Mouse (Mus musculus): ENCODE results near the gene Ifi35. TPM values are rescaled to one million over a fixed set of nuclear protein-coding genes. Genes with fewer than 3 reads are reported as not detected.

Ifi35 gene
- polyA plus RNA-seq, 1 experiment = 44.3 TPM

GRCm38 (mm10) chr11:101485509-101486028, 37.4 kb downstream of the Ifi35 start:
- Histone ChIP-seq H3K4me1 (ENCODE audit: control insufficient read depth, insufficient read depth, insufficient read length) (no peaks in the 10 kb centered on the region), H3K36me3 (ENCODE audit: control insufficient read depth, insufficient read depth, low read length) (no peaks in the 10 kb centered on the region), H3K27me3 (ENCODE audit: control insufficient read depth, insufficient read depth, low read length) (no peaks in the 10 kb centered on the region), H3K4me3 (ENCODE audit: extremely low read depth, insufficient read depth, insufficient read length) (no peak overlapping the region), H3K27ac (ENCODE audit: insufficient read depth, low read length) (no peak overlapping the region)
- TF ChIP-seq CTCF (IDR thresholded peaks at IDR 0.05; ENCODE audit: extremely low read depth, insufficient read depth, insufficient read length, insufficient replicate concordance) (no peak), POLR2A (IDR thresholded peaks at IDR 0.05; ENCODE audit: low read depth, low read length) (no peak)
- no peak for DNase-seq (ENCODE audit: low read depth in 1 of 2, low spot score in 2 of 2)
- WGBS = 70% methylated on average over 6 of the region's 6 CpGs

- Histone ChIP-seq H3K4me1 (ENCODE audit: control insufficient read depth, insufficient read depth, insufficient read length) (no peaks in the 10 kb centered on the region), H3K27ac (ENCODE audit: insufficient read depth, low read length) (no peak overlapping the region), H3K4me3 (ENCODE audit: extremely low read depth, insufficient read depth, insufficient read length) (no peak overlapping the region), H3K27me3 (ENCODE audit: control insufficient read depth, insufficient read depth, low read length) (no peaks in the 10 kb centered on the region), H3K36me3 (ENCODE audit: control insufficient read depth, insufficient read depth, low read length) (no peaks in the 10 kb centered on the region)
- TF ChIP-seq POLR2A (IDR thresholded peaks at IDR 0.05; ENCODE audit: low read depth, low read length) = no peak
- TF ChIP-seq CTCF (IDR thresholded peaks at IDR 0.05; ENCODE audit: extremely low read depth, insufficient read depth, insufficient read length, insufficient replicate concordance) = no peak
- 83% methylated on average over 6 of the region's 6 CpGs for WGBS
- no peak for DNase-seq (ENCODE audit: low read depth in 1 of 2, low spot score in 2 of 2)
These were observed 37.9 kb downstream of the Ifi35 start for GRCm38 (mm10) chr11:101486126-101486525.

GRCm38 (mm10) chr11:101506269-101506780, 58.1 kb downstream of the Ifi35 start:
- Histone ChIP-seq H3K27ac (ENCODE audit: insufficient read depth, low read length) (no peak overlapping the region), H3K4me3 (ENCODE audit: extremely low read depth, insufficient read depth, insufficient read length) (no peak overlapping the region), H3K4me1 (ENCODE audit: control insufficient read depth, insufficient read depth, insufficient read length) (no peaks in the 10 kb centered on the region), H3K36me3 (ENCODE audit: control insufficient read depth, insufficient read depth, low read length) (peaks cover 2% of the 10 kb centered on the region; the same call in 1 of the 2 replicates), H3K27me3 (ENCODE audit: control insufficient read depth, insufficient read depth, low read length) (no peaks in the 10 kb centered on the region)
- 93% methylated on average over 5 of the region's 5 CpGs for WGBS
- TF ChIP-seq POLR2A (IDR thresholded peaks at IDR 0.05; ENCODE audit: low read depth, low read length) = no peak
- no peak for TF ChIP-seq CTCF (IDR thresholded peaks at IDR 0.05; ENCODE audit: extremely low read depth, insufficient read depth, insufficient read length, insufficient replicate concordance)
- DNase-seq (ENCODE audit: low read depth in 1 of 2, low spot score in 2 of 2) = no peak

- TF ChIP-seq POLR2A (IDR thresholded peaks at IDR 0.05; ENCODE audit: low read depth, low read length) (no peak), CTCF (IDR thresholded peaks at IDR 0.05; ENCODE audit: extremely low read depth, insufficient read depth, insufficient read length, insufficient replicate concordance) (no peak)
- H3K4me3 ChIP-seq (ENCODE audit: extremely low read depth, insufficient read depth, insufficient read length) = no peak overlapping the region
- no peak for DNase-seq (ENCODE audit: low read depth in 1 of 2, low spot score in 2 of 2)
- H3K36me3 ChIP-seq (ENCODE audit: control insufficient read depth, insufficient read depth, low read length) = peaks cover 2% of the 10 kb centered on the region; the same call in 1 of the 2 replicates
- 92% methylated on average over 7 of the region's 7 CpGs for WGBS
- H3K27me3 ChIP-seq (ENCODE audit: control insufficient read depth, insufficient read depth, low read length) = no peaks in the 10 kb centered on the region
- no peaks in the 10 kb centered on the region for H3K4me1 ChIP-seq (ENCODE audit: control insufficient read depth, insufficient read depth, insufficient read length)
- no peak overlapping the region for H3K27ac ChIP-seq (ENCODE audit: insufficient read depth, low read length)
These were observed 58.9 kb downstream of the Ifi35 start for GRCm38 (mm10) chr11:101507090-101507489.

Other genes starting within 250 kb of the Ifi35 start
- gene Ezh1, start 221.9 kb upstream of the Ifi35 start, polyA plus RNA-seq (2012; rRNA removed) = 28.3 and 30.9 TPM in 2 replicates
- gene Ramp2, start 202.4 kb upstream of the Ifi35 start, polyA plus RNA-seq (2012; rRNA removed) = 47.6 and 59.7 TPM in 2 replicates
- 56.3 and 62.2 TPM in 2 replicates for gene Vps25, start 194.7 kb upstream of the Ifi35 start, polyA plus RNA-seq (2012; rRNA removed)
- gene Wnk4, start 187.8 kb upstream of the Ifi35 start, polyA plus RNA-seq (2012; rRNA removed) = 1.9 and 2.2 TPM in 2 replicates
- gene Cntd1, start 169.4 kb upstream of the Ifi35 start, polyA plus RNA-seq (2012; rRNA removed) = 0.06 and 0.19 TPM in 2 replicates
- gene Coa3, start 169.3 kb upstream of the Ifi35 start, polyA plus RNA-seq (2012; rRNA removed) = 148 TPM in 2 replicates
- 64.0 and 98.6 TPM in 2 replicates for gene Becn1, start 146.1 kb upstream of the Ifi35 start, polyA plus RNA-seq (2012; rRNA removed)
- gene Psme3, start 132.2 kb upstream of the Ifi35 start, polyA plus RNA-seq (2012; rRNA removed) = 58.1 and 73.8 TPM in 2 replicates
- gene Aoc2, start 123.3 kb upstream of the Ifi35 start, polyA plus RNA-seq (2012; rRNA removed) = 9.1 and 10.6 TPM in 2 replicates
- 2.2 and 2.3 TPM in 2 replicates for gene Aoc3, start 117.8 kb upstream of the Ifi35 start, polyA plus RNA-seq (2012; rRNA removed)
- 0.07 TPM in 1 of 2 replicates, not detected in the other for gene G6pc, start 80.8 kb upstream of the Ifi35 start, polyA plus RNA-seq (2012; rRNA removed)
- 17.3 and 18.3 TPM in 2 replicates for gene Aarsd1, start 30.8 kb upstream of the Ifi35 start, polyA plus RNA-seq (2012; rRNA removed)
- 0.11 and 0.29 TPM in 2 replicates for gene Gm27029, start 23.6 kb upstream of the Ifi35 start, polyA plus RNA-seq (2012; rRNA removed)
- 14.2 and 18.3 TPM in 2 replicates for gene Rundc1, start 23.3 kb upstream of the Ifi35 start, polyA plus RNA-seq (2012; rRNA removed)
- 1.1 TPM in 2 replicates for gene Ptges3l, start 23.1 kb upstream of the Ifi35 start, polyA plus RNA-seq (2012; rRNA removed)
- 430 and 509 TPM in 2 replicates for gene Rpl27, start 6.1 kb upstream of the Ifi35 start, polyA plus RNA-seq (2012; rRNA removed)
- gene Rnd2, start 16.6 kb downstream of the Ifi35 start, polyA plus RNA-seq (2012; rRNA removed) = 2.4 and 3.2 TPM in 2 replicates
- gene Vat1, start 17.8 kb downstream of the Ifi35 start, polyA plus RNA-seq (2012; rRNA removed) = 56.9 and 59.6 TPM in 2 replicates
- 1.2 and 1.5 TPM in 2 replicates for gene Brca1, start 103.5 kb downstream of the Ifi35 start, polyA plus RNA-seq (2012; rRNA removed)
- gene Nbr1, start 103.7 kb downstream of the Ifi35 start, polyA plus RNA-seq (2012; rRNA removed) = 66.6 and 68.8 TPM in 2 replicates
- 28.1 and 33.1 TPM in 2 replicates for gene Tmem106a, start 133.8 kb downstream of the Ifi35 start, polyA plus RNA-seq (2012; rRNA removed)
- gene Gm11634, start 150.8 kb downstream of the Ifi35 start, polyA plus RNA-seq (2012; rRNA removed) = not detected in 2 replicates
- gene Rdm1, start 178.8 kb downstream of the Ifi35 start, polyA plus RNA-seq (2012; rRNA removed) = 17.6 and 18.8 TPM in 2 replicates
- 9.1 and 11.5 TPM in 2 replicates for gene Arl4d, start 217.1 kb downstream of the Ifi35 start, polyA plus RNA-seq (2012; rRNA removed)

Data from spleen, adult 2 months (tissue).